24 mouse cellular contexts compared by ENCODE assay signal in genomic region chr7:82109977-82110376, GRCm38 (mm10).
DNase-seq lines count a peak whose midpoint lies in the region; ATAC-seq and TF ChIP-seq lines count a peak whose summit lies in the region.
"Had no signal": no experiment of that assay in that cellular context is flagged by ENCODE, and none has a peak within 500 bp of the region (broad histone marks: within the 10 kb centered on the region; RNA-seq: fewer than 3 reads in every experiment).

No protein-coding gene starts in this region.

- H3K36me3 ChIP-seq in embryonic facial prominence, embryonic 13.5 days, result no peaks in the 10 kb centered on the region
- H3K36me3 ChIP-seq in limb, embryonic 14.5 days (ENCODE audit: control insufficient read depth, insufficient read depth, low read length), result no peaks in the 10 kb centered on the region
- H3K36me3 ChIP-seq: heart, embryonic 12.5 days; liver, embryonic 13.5 days; midbrain, embryonic 13.5 days; neural tube, embryonic 12.5 days had no signal

- ATAC-seq in CD4-positive, CD25-positive, alpha-beta regulatory T cell, adult 4 months, result peak; percentile 76
- ATAC-seq in embryonic facial prominence, embryonic 13.5 days (ENCODE audit: insufficient number of reproducible peaks, insufficient read depth, low FRiP score, low TSS enrichment, low read depth), result peak; percentile 69; the same call in 1 of the 2 replicates
- ATAC-seq in limb, embryonic 14.5 days (ENCODE audit: low FRiP score, low read depth), result peak; percentile 37; the same call in 1 of the 2 replicates
- ATAC-seq: forebrain, embryonic 13.5 days; hindbrain, postnatal 0 days; midbrain, embryonic 13.5 days had no signal

- no peak overlapping the region for H3K4me3 ChIP-seq in embryonic facial prominence, embryonic 13.5 days
- H3K4me3 ChIP-seq in limb, embryonic 14.5 days (replicated peaks; ENCODE audit: low read length), result no peak overlapping the region
- H3K4me3 ChIP-seq: forebrain, embryonic 13.5 days; gastrocnemius, adult 2 months; heart, embryonic 12.5 days; left cerebral cortex, adult 2 months; liver, embryonic 13.5 days; midbrain, embryonic 13.5 days; neural tube, embryonic 12.5 days had no signal

- DNase-seq in B cell, adult 2 months, result peak; percentile 9 to 11
- no peak for DNase-seq in limb, embryonic 14.5 days (ENCODE audit: low spot score)
- DNase-seq in lung, postnatal 25 days (ENCODE audit: low spot score), result no peak
- no peak for DNase-seq in adrenal gland, postnatal 36 days
- DNase-seq in right cerebral cortex, postnatal 25 days, result no peak
- DNase-seq: cerebellum, adult 11-12 months; cerebellum, postnatal 25 days; gastrocnemius, adult 2 months; heart, postnatal 10 days; kidney, adult 18-20 months; layer of hippocampus, adult 9-11 months; liver, embryonic 13.5 days; lung, adult 2 months; lung, postnatal 14 days; thymus, postnatal 14 days had no signal

- H3K27me3 ChIP-seq in embryonic facial prominence, embryonic 13.5 days, result no peaks in the 10 kb centered on the region; the same call in 1 of the 2 replicates
- H3K27me3 ChIP-seq in limb, embryonic 14.5 days (ENCODE audit: control insufficient read depth, insufficient read depth, low read length), result no peaks in the 10 kb centered on the region
- H3K27me3 ChIP-seq: forebrain, embryonic 13.5 days; heart, embryonic 12.5 days; liver, embryonic 13.5 days; midbrain, embryonic 13.5 days; neural tube, embryonic 12.5 days had no signal

- H3K27ac ChIP-seq in embryonic facial prominence, embryonic 13.5 days, result peak overlapping the region; percentile 55; the same call in 1 of the 2 replicates
- no peak overlapping the region for H3K27ac ChIP-seq in limb, embryonic 14.5 days (replicated peaks; ENCODE audit: low read depth, low read length)
- H3K27ac ChIP-seq: forebrain, embryonic 13.5 days; gastrocnemius, adult 2 months; hindbrain, postnatal 0 days; kidney, postnatal 0 days; left cerebral cortex, adult 2 months; liver, embryonic 13.5 days; midbrain, embryonic 13.5 days; neural tube, embryonic 12.5 days had no signal

- H3K4me2 ChIP-seq in embryonic facial prominence, embryonic 13.5 days, result peak overlapping the region; percentile 27
- no peak overlapping the region for H3K4me2 ChIP-seq in limb, embryonic 14.5 days (replicated peaks; ENCODE audit: low read depth, low read length, severe bottlenecking)
- H3K4me2 ChIP-seq: forebrain, embryonic 13.5 days; heart, embryonic 12.5 days; liver, embryonic 13.5 days; midbrain, embryonic 13.5 days; neural tube, embryonic 12.5 days had no signal

- WGBS in embryonic facial prominence, embryonic 13.5 days, result 22% methylated on average over 8 of the region's 8 CpGs
- WGBS in limb, embryonic 14.5 days, result 34% methylated on average over 8 of the region's 8 CpGs

- peaks cover 35% of the 10 kb centered on the region for H3K4me1 ChIP-seq in embryonic facial prominence, embryonic 13.5 days
- H3K4me1 ChIP-seq in limb, embryonic 14.5 days (ENCODE audit: control insufficient read depth, insufficient read depth, low read length), result peaks cover 15% of the 10 kb centered on the region
- H3K4me1 ChIP-seq: forebrain, embryonic 13.5 days; heart, embryonic 12.5 days; liver, embryonic 13.5 days; midbrain, embryonic 13.5 days; neural tube, embryonic 12.5 days had no signal

- no peaks in the 10 kb centered on the region for H3K9me3 ChIP-seq in embryonic facial prominence, embryonic 13.5 days
- H3K9me3 ChIP-seq in limb, embryonic 14.5 days (ENCODE audit: control insufficient read depth, low read length), result no peaks in the 10 kb centered on the region
- H3K9me3 ChIP-seq: forebrain, embryonic 13.5 days; heart, embryonic 12.5 days; liver, embryonic 13.5 days; midbrain, embryonic 13.5 days; neural tube, embryonic 12.5 days had no signal

- H3K9ac ChIP-seq in embryonic facial prominence, embryonic 13.5 days, result no peak overlapping the region
- no peak overlapping the region for H3K9ac ChIP-seq in limb, embryonic 14.5 days (ENCODE audit: low read depth, low read length, severe bottlenecking)
- H3K9ac ChIP-seq: forebrain, embryonic 13.5 days; heart, embryonic 12.5 days; liver, embryonic 13.5 days; midbrain, embryonic 13.5 days; neural tube, embryonic 12.5 days had no signal

- no peak for TF ChIP-seq POLR2A in limb, embryonic 14.5 days (IDR thresholded peaks at IDR 0.05; ENCODE audit: borderline replicate concordance, extremely low read depth, insufficient read depth, insufficient read length)

Comparison
In these comparisons a context has a peak if more than half of its experiments do, and no peak if none do; other contexts are left out.
1. DNase-seq: peak in B cell, adult 2 months (2 of 2); none in limb, embryonic 14.5 days (single experiment), lung, postnatal 25 days (single experiment), adrenal gland, postnatal 36 days (0 of 2) and right cerebral cortex, postnatal 25 days (single experiment).
2. Peak in every context shown above with its lines, with median percentiles within 50 percentile points of each other: ATAC-seq.